Mouse (Mus musculus) frontal cortex, adult (tissue): Measurements from ENCODE around the gene Cst3.
A peak's percentile ranks its signal among the peaks of the same experiment; 100 is the strongest.

ENCODE experiments used
- ATAC-seq: cut with Nextera tagmentation; 2 replicates; pipeline ENCODE4 v1.9.2; 2017; ENCODE audit warnings: mild to moderate bottlenecking, moderate library complexity, mixed read lengths; ENCODE audit not compliant: low TSS enrichment

The Cst3 gene

GRCm38 (mm10) chr2:148856630-148857400 is 18.7 kb downstream of the Cst3 start:
- no peak for ATAC-seq

DNA sequence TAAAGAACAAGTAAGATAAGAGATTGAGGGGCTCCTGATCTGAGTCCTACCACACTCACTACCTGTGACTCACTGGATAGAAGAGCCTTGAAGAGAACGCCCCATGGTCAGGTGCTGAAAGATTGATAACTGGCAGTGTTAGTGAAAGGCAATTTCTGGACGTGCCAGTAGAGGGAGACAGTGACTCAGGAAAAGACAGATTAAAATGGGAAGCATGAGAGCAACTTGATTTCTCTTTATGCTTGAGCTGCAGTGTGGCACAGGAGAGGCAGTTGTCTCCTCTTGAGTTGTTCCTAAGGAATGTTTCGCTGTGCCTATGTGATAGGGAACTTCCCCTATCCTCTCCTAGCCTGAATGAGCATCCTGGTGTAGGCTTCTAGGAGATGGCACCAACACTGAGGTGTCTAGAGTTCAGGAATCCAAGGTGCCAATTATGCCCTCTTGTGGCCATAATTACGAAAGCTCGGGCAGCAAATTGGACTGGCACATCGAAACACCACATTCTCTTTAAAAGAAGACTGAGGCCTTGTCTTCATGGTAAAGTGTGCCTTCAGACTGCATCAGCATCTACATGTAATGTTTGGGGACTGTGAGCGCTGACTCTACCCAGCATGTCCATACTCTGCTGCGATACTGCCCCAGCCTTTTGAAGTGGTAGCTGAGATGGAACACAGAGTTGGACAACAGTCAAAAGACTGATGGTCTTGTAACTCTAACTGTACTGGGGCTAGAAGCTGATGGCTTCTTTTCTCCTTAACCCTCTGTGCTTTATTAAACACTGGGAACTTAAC is 24.2 kb downstream of the Cst3 start:
- peak; percentile 96 for ATAC-seq

DNA sequence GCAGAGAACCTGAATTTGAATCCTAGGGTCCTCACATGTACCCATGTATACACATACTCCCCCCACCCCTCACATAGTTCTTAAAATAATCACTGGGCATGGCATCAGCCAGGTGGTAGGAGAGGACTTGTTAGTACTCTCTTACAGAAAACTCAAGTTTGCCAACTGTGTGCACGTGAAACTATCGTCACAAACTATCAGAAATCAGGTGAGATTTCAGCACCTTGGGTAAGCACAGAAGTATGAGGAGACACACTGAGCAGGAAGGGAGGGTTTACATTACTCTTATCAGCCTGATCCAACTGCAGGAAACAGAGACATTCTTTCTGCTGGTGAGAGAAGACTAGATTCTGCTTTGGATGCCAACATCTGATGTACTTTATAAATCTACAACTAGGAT is 36.3 kb downstream of the Cst3 start:
- no peak for ATAC-seq

- no peak for ATAC-seq
Measured at GRCm38 (mm10) chr2:148838075-148838777, 37.3 kb downstream of the Cst3 start.

GRCm38 (mm10) chr2:148834912-148835311 is 40.6 kb downstream of the Cst3 start, which contains the start of gene Cst9:
TSS of gene Cst9 (plus strand) at chr2:148835147.
- no peak for ATAC-seq

GRCm38 (mm10) chr2:148825986-148826385 is 49.5 kb downstream of the Cst3 start:
- no peak for ATAC-seq
